Mouse (Mus musculus): ENCODE results near the gene Gm13287.
A peak's percentile ranks its signal among the peaks of the same experiment; 100 is the strongest.
"Not testable (repeated sequence)": the region's sequence is repeated elsewhere in the genome, so short reads cannot be mapped to it uniquely, and the experiment has no call there.

The Gm13287 gene

GRCm38 (mm10) chr4:88793936-88794675 lies 8.9 kb upstream of the Gm13287 start, which contains the start of gene Gm13275:
Gene Gm13275 (plus strand): TSS chr4:88794487.
- peak; percentile 61 to 85 for DNase-seq (ENCODE audit: low read depth in 1 of 2, low spot score in 2 of 2)

DNA sequence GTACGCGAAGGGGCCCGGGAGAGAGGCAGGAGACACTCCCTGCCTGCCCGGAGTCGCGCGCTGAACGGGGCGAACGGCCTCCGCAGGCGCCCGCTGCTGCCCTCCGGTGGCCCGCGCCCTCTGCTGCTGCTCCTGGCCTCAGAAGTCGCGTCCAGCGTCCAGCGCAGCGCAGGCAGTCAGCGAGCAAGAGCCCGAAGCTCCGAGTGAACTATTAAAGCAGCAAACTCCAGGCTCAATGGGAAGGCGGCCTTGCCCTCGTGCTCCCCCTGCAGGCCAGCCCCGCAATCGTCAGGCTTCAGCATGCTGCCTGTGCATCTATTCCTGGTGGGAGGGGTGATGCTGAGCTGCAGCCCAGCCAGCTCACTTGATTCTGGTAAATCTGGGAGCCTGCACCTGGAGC lies 6.0 kb upstream of the Gm13287 start, which contains the start of gene Gm13279:
Gene Gm13279, plus strand, starts transcription at position 301 of the 400 bp plus-strand sequence.
- not testable (repeated sequence) for DNase-seq (ENCODE audit: low read depth in 1 of 2, low spot score in 2 of 2)

- not testable (repeated sequence) for DNase-seq (ENCODE audit: low read depth in 1 of 2, low spot score in 2 of 2)
Measured at GRCm38 (mm10) chr4:88799365-88799764, 3.7 kb upstream of the Gm13287 start, which contains the start of gene Gm13285. Gene Gm13285 (plus strand): TSS chr4:88799665.

- DNase-seq (ENCODE audit: low read depth in 1 of 2, low spot score in 2 of 2), result not testable (repeated sequence)
Measured at GRCm38 (mm10) chr4:88805231-88805630, 2.2 kb downstream of the Gm13287 start, which contains the start of gene Gm13288. Gene Gm13288 (plus strand): TSS chr4:88805531.

- DNase-seq (ENCODE audit: low read depth in 1 of 2, low spot score in 2 of 2), result peak in 1 of 2 experiments; percentile 2
Measured at GRCm38 (mm10) chr4:88805761-88806160, 2.7 kb downstream of the Gm13287 start.

- DNase-seq (ENCODE audit: low read depth in 1 of 2, low spot score in 2 of 2), result no peak
Measured at GRCm38 (mm10) chr4:88815928-88816327, 12.9 kb downstream of the Gm13287 start, which contains the start of gene Ifna7. Gene Ifna7 (plus strand): TSS chr4:88816228.

DNA sequence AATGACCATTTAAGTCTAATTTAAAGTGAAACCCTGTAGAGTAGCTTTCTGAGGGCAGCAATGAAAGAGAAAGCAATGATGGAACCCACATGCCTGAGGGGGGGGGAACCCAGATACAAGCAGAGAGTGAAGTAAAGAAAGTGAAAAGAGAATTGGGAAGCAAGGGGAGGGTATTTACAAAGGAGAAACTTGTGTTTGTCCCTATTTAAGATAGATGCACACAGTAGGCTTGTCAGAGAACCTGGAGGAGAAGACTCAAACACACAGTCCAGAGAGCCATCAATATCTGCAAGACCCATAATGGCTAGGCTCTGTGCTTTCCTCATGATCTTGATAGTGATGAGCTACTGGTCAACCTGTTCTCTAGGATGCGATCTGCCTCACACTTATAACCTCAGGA lies 16.6 kb downstream of the Gm13287 start, which contains the start of gene Ifna11:
Gene Ifna11, plus strand, starts transcription at position 301 of the 400 bp plus-strand sequence.
- DNase-seq (ENCODE audit: low read depth in 1 of 2, low spot score in 2 of 2), result no peak

DNA sequence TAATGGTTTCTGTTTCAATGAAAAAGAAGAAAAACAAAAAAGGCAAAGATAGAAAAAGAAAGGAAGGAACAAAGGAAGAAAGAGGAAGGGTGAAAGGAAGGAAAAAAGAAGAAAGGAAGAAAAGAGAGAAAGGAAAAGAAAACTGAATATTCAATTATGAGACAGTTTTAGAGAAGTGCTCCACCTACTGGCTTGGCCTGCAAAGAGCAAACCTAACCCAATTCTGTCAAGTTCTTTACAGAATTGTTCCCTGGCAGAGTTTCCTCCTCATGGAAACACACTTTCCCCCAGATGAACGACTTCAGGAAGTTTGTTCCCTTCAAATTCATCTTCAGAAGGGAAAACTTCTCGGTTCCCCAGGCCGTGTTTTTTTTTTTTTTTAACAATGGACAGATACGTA lies 19.9 kb downstream of the Gm13287 start:
- no peak for DNase-seq (ENCODE audit: low read depth in 1 of 2, low spot score in 2 of 2)

- DNase-seq (ENCODE audit: low read depth in 1 of 2, low spot score in 2 of 2), result not testable (repeated sequence)
Measured at GRCm38 (mm10) chr4:88827116-88827515, 24.1 kb downstream of the Gm13287 start, which contains the start of gene Ifna6. Gene Ifna6 (plus strand): TSS chr4:88827416.

DNA sequence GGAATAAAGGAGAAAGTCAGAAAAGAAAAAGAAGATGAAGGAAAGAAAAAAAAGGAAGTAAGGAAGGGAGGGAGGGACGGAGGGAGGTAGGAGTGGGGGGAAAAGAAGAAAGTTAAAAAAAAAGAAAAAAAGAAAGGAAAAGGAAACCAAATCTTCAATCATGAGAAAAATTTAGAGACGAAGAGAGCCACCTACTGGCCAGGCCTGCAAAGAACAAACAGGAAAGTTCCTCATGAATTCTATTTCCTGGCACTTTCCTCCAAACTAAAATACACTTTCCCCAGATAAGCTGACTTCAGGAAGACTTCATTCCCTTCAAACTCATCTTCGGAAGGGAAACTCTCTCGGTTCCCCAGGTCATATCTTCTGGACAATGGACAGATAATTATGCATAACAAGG lies 27.5 kb downstream of the Gm13287 start:
- no peak for DNase-seq (ENCODE audit: low read depth in 1 of 2, low spot score in 2 of 2)

DNA sequence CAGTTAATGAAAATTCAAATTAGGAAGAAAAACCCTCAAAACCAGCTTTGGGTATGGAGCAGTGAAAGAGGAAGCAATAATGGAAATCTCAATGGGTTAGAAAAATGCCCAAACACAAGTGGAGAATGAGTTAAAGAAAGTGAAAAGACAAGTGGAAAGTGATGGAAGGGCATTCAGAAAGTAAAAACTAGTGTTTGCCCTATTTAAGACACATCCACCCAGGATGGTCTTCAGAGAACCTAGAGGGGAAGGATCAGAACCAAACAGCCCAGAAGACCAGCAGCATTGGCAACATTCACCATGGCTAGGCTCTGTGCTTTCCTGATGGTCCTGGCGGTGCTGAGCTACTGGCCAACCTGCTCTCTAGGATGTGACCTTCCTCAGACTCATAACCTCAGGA lies 32.2 kb downstream of the Gm13287 start, which contains the start of gene Ifna5:
Gene Ifna5, plus strand, starts transcription at position 301 of the 400 bp plus-strand sequence.
- not testable (repeated sequence) for DNase-seq (ENCODE audit: low read depth in 1 of 2, low spot score in 2 of 2)

GRCm38 (mm10) chr4:88838828-88839227 lies 35.8 kb downstream of the Gm13287 start:
- DNase-seq (ENCODE audit: low read depth in 1 of 2, low spot score in 2 of 2), result no peak

- DNase-seq (ENCODE audit: low read depth in 1 of 2, low spot score in 2 of 2), result no peak
Measured at GRCm38 (mm10) chr4:88840058-88840457, 37.0 kb downstream of the Gm13287 start.

DNA sequence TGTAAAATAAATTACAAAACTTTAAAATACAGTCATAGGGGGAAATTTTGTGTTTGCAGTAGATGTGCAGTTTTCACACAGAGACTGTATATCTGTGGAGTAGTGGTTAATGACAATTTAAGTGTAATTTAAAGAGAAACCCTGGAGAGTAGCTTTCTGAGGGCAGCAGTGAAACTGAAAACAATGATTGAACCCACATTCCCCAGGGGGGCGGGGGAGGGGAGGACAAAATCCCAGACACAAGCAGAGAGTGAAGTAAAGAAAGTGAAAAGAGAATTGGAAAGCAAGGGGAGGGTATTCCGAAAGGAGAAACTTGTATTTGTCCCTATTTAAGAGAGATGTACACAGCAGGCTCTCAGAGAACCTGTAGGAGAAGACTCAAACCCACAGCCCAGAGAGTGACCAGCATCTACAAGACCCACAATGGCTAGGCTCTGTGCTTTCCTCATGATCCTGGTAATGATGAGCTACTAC lies 38.4 kb downstream of the Gm13287 start, which contains the start of gene Ifna4:
Gene Ifna4, plus strand, starts transcription at position 424 of the 474 bp plus-strand sequence.
- no peak for DNase-seq (ENCODE audit: low read depth in 1 of 2, low spot score in 2 of 2)

- DNase-seq (ENCODE audit: low read depth in 1 of 2, low spot score in 2 of 2), result no peak
Measured at GRCm38 (mm10) chr4:88845334-88845733, 42.3 kb downstream of the Gm13287 start.

- DNase-seq (ENCODE audit: low read depth in 1 of 2, low spot score in 2 of 2), result no peak
Measured at GRCm38 (mm10) chr4:88849698-88850097, 46.6 kb downstream of the Gm13287 start, which contains the start of gene Ifna1. Gene Ifna1 (plus strand): TSS chr4:88850087.

GRCm38 (mm10) chr4:88851026-88851763 lies 48.1 kb downstream of the Gm13287 start:
- DNase-seq (ENCODE audit: low read depth in 1 of 2, low spot score in 2 of 2), result no peak
